Mouse (Mus musculus) mature B cell (primary cell): ENCODE results near the gene Elp5.

ENCODE experiments used
- in situ Hi-C: fragments of 300-500 bp; cut with MboI; formaldehyde crosslinking; loops from 2 replicates; pipeline ENCODE4 v1.14.3; 2019

Elp5 gene

DNA sequence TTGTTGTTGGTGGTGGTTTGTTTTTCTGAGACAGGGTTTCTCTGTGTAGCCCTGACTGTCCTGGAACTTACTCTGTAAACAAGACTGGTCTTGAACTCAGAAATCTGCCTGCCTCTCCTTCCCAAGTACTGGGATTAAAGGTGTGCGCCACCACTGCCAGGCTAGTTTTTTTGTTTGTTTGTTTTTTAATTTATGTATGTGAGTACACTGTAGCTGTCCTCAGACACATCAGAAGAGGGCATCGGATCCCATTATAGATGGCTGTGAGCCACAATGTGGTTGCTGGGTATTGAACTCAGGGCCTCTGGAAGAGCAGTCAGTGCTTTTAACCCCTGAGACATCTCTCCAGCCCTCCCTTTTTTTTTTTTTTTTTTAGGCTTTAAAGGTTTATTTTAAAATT, 33.9 kb upstream of the Elp5 start:
- in situ Hi-C loops = loop anchor here (25.0 kb wide), 1 partner anchor 646 kb away; the partner anchor contains the start of genes Eno3, Pfn1 and Spag7

DNA sequence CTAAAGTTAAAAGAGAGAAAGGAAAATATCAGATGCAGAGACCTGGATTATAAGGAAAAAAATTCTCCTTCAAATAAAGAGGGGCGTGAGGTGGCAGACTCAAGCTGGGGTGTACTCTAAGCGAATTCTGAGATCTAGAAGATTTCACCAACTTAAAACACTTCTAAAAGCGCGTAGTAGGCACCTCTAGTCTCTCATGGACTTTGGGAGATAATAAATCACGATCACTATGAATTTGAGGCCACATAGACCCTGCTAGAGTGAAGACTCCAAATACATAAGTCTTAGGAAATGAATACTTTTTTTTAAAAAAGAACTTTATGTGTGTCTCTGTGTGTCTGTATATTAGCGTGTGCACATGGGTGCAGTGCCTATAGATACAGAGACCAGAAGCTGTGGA, 33.4 kb upstream of the Elp5 start:
- in situ Hi-C loops = loop anchor here (25.0 kb wide), 1 partner anchor 647 kb away; the partner anchor contains the start of genes Eno3, Pfn1 and Spag7

DNA sequence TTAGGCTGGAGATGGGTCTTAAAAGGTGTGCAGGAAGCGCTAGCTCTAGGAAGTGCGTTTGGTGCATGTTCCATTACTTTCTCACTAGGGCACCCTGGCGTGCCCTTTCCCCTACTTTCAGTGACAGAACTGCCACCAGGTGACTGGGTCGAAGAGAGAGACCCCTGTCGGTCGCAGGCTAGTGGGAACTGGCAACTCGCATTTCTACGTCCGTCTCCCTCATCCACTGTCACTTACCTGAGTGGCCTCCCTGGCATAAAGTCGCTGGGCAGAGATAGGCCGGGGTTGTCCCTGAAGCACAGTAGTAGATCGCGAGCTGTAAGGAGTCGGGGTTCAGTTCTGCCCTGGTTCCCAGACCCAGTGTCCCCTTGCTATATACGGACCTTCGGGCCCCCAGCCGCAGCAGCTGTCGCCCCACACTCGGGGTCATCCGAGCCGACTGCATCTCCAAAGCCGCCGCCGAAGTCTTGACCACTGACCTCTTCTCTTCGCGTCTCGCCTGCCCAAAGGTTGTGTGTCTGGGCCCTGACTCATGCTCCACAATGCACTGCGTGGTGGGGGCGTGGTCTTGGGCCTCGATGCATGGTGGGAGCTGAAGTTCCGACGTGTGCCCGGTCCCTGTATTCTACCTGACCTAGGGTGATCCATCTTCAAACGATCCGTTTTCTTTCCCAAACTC, 32.7 kb upstream of the Elp5 start, which contains the start of gene Acadvl:
Gene Acadvl (minus strand): TSS at position 532 of the 679 bp plus-strand sequence.
- in situ Hi-C loops = loop anchor here (25.0 kb wide), 1 partner anchor 647 kb away; the partner anchor contains the start of genes Eno3, Pfn1 and Spag7

DNA sequence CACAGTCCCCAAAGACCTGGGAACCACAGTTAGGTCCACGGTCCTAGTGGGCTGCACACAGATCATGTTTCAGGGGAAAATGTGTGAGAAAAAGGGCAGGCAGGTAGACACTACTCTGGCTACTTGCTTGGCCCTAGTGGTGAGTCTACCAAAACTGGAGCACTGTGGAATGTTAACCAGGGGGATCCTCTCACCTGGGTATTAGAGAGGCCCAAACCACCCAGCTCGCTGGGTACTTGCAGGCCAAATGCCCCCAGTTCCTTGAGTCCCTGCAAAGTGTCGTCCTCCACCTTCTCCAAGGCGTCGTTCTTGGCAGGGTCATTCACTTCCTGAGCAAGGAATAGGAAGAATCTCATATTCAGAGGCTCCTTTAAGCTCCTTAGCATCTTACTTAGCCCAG, 31.7 kb upstream of the Elp5 start:
- in situ Hi-C loops = loop anchor here (25.0 kb wide), 1 partner anchor 648 kb away; the partner anchor contains the start of genes Eno3, Pfn1 and Spag7

DNA sequence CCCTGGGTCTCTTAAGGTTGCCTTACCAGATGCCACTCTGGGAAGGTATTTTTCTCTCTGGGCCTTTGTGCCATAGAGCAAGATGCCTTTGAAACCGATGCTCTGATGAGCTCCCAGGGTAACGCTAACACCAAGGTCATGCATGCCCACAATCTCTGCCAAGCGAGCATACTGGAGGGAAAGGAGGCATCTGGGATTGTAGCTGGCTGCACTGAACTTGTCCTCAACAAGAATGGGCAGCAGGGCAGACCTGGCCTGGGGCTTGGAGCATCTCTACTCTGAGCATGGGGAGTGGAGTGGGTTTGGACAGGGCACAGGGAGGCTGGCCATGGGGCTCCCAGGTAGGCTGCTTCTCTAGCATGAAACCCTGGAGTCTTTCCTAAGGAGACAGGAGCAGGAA, 31.1 kb upstream of the Elp5 start:
- in situ Hi-C loops = loop anchor here (25.0 kb wide), 1 partner anchor 649 kb away; the partner anchor contains the start of genes Eno3, Pfn1 and Spag7

DNA sequence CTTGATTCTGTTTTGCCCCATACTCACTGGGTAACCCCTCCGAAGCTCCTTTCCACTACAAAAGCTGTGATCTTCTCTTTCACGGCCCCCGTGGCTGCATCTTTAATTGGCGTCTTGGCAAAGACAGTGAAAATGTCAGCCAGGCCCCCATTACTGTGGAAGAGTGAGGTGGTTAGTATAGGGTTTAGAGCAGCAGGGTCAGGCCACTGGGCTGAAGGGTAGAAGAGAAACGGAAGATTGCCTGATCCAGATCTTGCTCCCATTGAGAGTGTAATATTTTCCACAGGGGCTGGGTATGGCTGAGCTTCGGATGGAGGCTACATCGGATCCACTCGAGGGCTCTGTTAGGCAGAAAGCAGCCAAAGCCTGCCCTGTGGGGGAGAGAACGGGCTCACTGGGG, 30.6 kb upstream of the Elp5 start:
- in situ Hi-C loops = loop anchor here (25.0 kb wide), 1 partner anchor 649 kb away; the partner anchor contains the start of genes Eno3, Pfn1 and Spag7

DNA sequence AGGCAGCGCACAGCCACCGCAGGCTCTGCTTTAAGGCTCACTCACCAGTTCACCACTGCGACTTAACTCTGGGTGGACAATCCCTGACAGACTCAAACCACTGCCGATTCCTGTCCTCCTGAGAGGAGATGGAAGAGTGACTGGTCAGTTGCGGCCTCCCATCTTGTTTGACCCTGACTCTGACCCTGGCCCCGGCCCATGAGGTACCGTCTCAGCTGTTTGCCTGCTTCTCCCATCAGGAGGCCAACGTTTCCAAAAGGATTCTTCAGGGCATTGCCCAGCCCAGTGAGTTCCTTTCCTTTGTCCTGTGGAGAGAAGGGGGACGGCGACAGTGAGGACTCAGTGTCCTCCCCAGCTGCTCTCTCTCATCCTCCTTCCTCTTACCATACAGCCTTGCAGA, 28.6 kb upstream of the Elp5 start:
- in situ Hi-C loops = loop anchor here (25.0 kb wide), 1 partner anchor 651 kb away; the partner anchor contains the start of genes Eno3, Pfn1 and Spag7

DNA sequence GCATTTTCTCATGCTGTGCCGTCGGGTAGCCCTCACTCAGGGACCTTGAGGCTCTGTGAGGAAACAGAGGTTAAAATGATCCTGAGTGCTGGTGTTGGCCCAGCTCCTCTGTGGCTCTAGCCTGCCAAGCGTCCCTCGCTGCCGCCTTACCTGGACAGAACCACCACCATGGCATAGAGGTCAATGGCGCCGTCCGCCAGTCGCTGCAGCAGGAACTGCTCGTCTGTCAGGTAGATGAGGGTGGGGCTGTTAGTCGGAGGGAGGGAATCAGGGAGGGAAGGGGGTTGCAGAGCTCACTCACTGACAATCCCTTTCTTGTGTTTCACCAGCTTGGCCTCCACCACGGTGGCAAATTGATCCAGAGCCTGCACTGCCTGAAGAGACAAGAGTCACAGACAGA, 28.2 kb upstream of the Elp5 start:
- in situ Hi-C loops = loop anchor here (25.0 kb wide), 1 partner anchor 652 kb away; the partner anchor contains the start of genes Eno3, Pfn1 and Spag7

DNA sequence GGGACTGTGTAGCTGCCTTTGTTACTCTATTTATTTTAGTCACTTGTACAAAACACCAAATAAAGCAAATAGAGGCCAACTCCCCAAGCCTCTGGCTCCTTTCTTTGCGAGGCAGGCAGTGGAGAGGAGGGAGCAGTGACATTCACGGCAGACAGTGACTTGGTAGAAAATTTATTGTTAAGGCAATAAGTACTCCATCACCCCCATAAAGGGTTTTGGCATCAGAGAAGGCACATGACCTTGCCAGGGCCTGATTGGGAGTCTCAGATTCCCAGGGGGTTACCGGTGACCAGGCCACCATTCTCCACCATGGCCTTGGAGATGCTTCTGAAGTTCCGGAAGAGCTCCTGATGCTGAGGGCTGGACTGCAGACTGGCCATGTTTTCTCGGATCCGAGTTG, 27.7 kb upstream of the Elp5 start:
- in situ Hi-C loops = loop anchor here (25.0 kb wide), 1 partner anchor 652 kb away; the partner anchor contains the start of genes Eno3, Pfn1 and Spag7

DNA sequence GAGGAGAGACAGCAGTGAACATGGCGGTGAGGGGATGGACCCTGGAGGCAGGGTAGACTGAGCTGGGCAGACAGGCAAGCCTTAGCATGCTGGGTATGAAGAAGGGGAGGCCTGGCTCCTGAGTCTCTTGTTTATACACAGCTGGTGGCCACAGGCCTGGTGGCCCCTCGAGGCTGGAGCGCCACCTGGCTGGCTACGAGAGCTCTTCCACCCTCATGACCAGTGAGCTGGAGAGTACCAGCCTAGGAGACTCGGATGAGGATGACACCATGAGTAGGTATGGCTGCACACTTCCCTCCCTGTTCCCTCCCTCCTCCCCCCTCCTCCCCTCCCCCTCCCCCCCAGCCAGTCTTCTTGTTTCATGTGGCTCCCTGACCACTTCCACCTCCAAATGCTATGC, 23.2 kb upstream of the Elp5 start:
- in situ Hi-C loops = loop anchor here (25.0 kb wide), 1 partner anchor 657 kb away; the partner anchor contains the start of genes Eno3, Pfn1 and Spag7

DNA sequence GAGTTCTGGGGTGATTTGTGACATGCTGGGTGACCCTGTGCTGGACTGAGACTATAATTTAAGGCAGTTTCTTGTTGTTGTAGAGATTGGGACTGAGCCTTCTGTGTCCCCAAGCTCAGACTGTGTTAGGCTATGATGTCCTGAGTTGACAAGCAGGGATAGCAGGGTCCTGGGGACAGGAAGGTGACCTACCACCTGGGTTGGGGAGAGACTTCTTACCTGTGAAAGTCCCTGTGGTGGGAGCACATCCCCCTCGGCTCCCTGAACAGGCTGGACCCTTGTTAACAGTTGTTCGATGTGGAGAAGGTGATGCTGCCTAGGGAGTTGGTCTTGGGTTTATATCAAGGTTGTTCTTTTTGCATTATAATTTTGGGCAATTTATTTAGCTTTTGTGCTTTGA, 20.2 kb upstream of the Elp5 start:
- in situ Hi-C loops = loop anchor here (25.0 kb wide), 1 partner anchor 660 kb away; the partner anchor contains the start of genes Eno3, Pfn1 and Spag7

DNA sequence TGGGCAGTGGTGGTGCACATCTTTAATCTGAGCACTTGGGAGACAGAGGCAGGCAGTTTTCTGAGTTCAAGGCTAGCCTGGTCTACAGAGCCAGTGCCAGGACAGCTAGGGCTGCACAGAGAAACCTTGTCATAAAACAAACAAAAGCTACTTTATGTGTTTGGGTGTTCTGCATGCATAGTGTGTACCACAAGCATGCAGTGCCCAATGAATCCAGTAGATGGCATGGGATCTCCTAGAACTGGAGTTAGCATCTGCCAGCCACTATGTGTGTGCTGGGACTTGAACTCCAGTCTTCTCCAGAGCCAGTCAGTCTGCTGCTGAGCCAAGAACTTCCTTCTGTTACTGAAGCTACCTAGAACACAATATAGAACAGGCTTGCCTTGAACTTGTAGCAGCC, 19.5 kb upstream of the Elp5 start:
- in situ Hi-C loops = loop anchor here (25.0 kb wide), 1 partner anchor 660 kb away; the partner anchor contains the start of genes Eno3, Pfn1 and Spag7

DNA sequence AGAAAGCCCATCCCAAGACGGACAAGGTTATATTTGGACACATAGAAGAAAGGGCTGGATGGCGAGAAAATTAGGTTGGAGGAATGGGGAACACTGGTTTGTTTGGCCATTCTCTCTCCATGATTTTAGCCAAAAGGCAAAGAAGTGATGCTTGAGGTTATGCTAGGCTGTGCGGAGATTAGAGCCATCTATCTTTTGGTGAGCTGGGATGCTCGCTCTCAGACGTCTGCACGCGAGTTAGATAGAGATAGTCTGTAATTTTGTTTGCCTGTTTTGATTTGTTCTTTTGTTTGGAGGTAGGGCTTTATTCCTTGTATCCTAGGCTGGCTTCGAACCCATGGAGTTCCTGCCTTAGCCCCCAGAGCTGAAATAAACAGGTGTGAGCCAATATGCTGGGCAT, 18.8 kb upstream of the Elp5 start:
- in situ Hi-C loops = loop anchor here (25.0 kb wide), 1 partner anchor 661 kb away; the partner anchor contains the start of genes Eno3, Pfn1 and Spag7

DNA sequence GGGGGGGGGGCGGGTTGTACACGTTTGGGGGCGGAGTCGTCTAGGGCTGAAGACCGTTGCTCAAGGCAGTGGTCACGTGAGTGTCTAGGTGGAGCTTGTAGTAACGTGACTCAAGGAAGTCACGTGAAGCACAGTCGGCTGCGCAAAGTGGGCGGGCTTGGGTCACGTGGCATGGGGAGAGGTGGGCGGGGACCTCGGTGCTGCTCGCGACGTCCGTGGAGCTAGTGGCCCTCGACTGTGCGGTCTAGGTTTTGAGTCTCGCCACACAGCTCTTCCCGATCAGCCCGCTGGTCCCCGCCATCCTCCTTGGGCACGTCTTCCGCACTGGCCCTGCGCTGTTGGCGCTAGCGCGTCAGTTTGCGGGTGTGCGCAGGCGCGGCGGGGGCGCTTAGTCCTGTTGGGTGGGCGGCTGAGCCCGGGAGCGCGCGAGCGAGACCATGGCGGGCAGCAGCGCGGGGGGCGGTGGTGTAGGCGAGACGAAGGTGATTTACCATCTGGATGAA, 18.1 kb upstream of the Elp5 start, which contains the start of gene Dvl2:
Gene Dvl2 (plus strand): TSS at position 200 of the 503 bp plus-strand sequence.
- in situ Hi-C loops = loop anchor here (25.0 kb wide), 1 partner anchor 662 kb away; the partner anchor contains the start of genes Eno3, Pfn1 and Spag7

DNA sequence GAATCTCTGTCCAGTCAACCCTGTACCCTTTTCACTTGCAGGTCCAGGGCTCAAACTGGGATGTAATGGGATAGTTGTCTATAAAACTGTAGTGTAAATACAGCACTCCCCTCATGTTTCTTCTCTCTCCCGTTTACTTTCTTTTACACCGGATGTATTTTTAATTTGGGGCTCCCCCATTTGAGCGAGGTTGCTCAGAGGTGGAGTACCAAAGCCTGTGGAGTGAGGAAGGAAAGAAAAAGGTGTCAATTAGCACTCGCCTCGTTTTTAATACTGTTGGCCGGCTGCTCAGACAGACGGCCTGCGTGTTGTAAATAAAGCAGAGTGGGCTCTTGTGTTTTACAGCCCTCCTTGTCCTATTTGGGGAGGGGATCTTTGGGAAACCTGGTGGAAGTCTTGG, 17.3 kb upstream of the Elp5 start:
- in situ Hi-C loops = loop anchor here (25.0 kb wide), 1 partner anchor 663 kb away; the partner anchor contains the start of genes Eno3, Pfn1 and Spag7

DNA sequence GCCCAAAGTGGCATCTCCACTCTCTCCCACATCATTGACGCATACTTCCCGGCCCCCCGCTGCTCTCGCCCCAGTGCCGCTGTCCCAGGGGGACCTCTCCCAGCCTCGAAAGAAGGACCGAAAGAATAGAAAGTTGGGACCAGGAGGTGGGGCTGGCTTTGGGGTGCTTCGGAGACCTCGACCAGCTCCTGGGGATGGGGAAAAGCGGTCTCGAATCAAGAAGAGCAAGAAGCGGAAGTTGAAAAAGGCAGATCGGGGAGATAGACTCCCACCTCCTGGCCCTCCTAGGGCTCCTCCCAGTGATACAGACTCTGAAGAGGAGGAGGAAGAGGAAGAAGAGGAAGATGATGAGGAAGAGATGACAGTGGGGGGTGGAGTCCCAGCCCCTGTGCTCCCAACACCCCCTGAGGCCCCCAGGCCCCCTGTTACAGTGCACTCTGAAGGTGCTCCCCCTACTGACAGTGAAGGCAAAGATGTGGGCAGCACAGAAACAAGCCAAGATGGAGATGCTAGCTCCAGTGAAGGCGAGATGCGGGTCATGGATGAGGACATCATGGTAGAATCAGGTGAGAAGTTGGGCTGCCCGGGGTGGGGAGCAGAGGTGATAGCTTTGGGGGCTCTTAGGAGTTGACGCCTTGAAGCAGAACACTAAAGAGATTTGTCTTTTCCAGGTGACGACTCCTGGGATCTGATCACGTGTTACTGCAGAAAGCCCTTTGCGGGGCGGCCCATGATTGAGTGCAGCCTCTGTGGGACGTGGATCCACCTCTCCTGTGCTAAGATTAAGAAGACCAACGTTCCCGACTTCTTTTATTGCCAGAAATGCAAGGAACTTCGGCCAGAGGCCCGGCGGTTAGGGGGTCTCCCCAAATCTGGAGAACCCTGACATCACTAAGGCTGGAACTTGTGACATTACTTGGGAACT, 16.5 kb upstream of the Elp5 start:
- in situ Hi-C loops = no loop called here

DNA sequence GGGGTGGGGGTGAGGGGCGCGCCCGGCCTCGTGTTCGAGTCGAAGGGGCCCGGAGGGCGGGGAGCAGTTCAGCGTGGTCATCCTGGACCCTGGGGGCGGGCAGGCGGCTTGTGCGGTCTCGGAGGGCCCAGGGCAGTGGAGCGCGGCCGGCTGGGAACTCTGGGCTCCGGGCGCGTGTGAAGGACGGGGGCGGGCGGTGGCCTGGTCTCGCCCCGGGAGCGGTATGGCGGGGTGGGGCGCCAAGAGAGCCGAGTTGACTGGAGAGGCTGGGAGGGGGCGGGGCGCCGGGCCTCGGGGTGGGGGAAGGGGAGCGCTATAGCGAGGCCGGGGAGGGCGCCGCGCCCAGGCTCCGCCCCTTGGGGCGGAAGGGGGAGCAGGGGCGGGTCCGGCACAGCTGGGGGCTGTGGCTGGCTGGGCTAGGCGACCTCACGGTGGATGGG, 14.8 kb upstream of the Elp5 start:
- in situ Hi-C loops = no loop called here

DNA sequence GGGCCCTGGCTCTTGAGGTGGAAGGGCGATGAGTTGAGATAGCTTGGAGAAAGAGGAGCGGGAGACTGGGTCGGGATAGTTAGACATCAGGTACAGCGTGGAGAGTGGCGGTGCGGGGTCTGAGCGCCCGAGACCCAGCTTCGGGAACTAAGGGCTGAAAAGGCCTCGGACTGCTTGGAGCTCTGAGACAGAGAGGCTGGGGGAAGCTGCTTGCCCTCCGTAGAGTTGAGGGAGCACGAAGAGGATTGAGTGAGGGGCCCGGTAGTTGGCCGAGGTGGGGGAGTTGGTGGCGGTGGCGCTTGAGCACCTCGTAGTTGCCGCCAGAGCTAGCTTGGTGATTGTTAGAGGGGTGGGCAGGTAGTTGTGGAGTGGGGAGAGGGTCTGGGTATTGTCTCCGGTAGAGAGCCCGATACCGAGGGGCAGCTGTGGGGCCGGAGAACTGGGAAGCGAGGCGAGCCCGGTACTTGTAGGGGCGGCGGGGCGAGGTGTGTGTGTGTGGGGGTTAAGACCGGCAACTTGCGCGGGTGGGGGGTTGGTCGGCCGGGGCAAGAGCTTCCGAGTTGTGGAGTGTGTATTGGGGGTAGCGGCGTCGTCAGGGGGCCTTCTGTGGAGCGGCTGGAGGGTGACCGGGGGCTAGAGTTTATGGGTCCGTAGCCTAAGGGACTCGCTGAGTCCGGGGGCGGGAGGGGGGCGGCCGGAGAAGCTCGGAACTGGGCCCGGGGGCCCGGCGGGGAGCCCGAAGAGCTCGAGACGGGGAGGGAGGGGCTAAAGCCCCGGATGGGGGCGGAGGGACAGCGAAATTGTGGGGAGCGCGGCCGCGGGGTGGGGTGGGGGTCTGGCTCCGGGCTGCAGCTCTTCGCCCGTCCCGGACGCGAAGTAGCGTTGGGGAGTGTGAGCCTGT, 14.1 kb upstream of the Elp5 start:
- in situ Hi-C loops = no loop called here

DNA sequence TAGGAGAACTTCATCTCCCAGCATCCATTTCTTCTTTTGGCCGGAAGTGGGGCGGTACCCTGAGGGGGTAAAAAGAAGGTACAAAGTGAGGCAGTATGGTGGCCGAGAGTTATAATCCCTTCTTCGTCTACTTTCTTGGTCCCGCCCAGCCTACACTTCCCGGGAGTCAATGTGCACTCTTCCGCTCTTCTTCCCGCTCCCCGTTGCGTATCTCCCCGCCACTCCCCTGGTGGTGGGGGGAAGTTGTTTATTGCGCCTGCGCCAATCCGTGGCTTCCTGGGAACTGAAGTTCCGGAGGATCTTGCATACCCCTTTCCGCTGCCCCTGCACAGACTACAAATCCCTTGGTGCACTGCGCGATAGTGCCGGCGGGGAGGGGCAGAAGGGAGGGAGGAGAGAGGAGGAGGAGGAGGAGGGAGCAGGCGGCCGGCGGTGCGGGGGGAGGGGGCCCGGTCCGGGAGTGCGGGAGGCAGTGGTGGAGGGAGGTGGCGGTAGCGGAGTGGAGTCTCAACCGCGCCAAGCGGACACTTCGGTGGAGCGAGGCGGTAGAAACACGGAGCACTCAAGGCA, 13.2 kb upstream of the Elp5 start, which contains the start of gene Phf23:
Gene Phf23 (plus strand): TSS at position 387 of the 570 bp plus-strand sequence.
- in situ Hi-C loops = no loop called here
